Mouse (Mus musculus) ES-E14 (cell line): Measurements from ENCODE around the gene Gm20479. TPM values are rescaled to one million over a fixed set of nuclear protein-coding genes. Genes with fewer than 3 reads are reported as not detected.
A peak's percentile ranks its signal among the peaks of the same experiment; 100 is the strongest.

ENCODE experiments used
- DNase-seq: peaks from one replicate; pipeline ENCODE4 v3.0.0-alpha.2; 2013; ENCODE audit warnings: low read depth, low spot score
- H3K27ac ChIP-seq: 2 replicates; pipeline ENCODE4 v1.5.1; 2012; ENCODE audit warnings: low read depth, mild to moderate bottlenecking, low read length, moderate library complexity, mixed read lengths; ENCODE audit not compliant: poor library complexity, insufficient read depth, severe bottlenecking
- H3K36me3 ChIP-seq: 2 replicates; pipeline ENCODE4 v1.6.1; 2012; ENCODE audit warnings: mild to moderate bottlenecking, low read length, moderate library complexity, mixed read lengths; ENCODE audit not compliant: control insufficient read depth, poor library complexity, insufficient read depth, severe bottlenecking
- H3K4me1 ChIP-seq, 2 experiments: fragments of 150-350 bp in 1 of 2; sonication (generic) in 1 of 2; 2 replicates each; pipeline ENCODE4 v1.6.1; 2012; ENCODE audit warnings: low read length in 2 of 2, mild to moderate bottlenecking in 1 of 2, mixed read lengths in 1 of 2; ENCODE audit not compliant: control insufficient read depth in 2 of 2, insufficient read depth in 2 of 2, poor library complexity in 1 of 2
- H3K4me3 ChIP-seq, 2 experiments: fragments of 150-350 bp in 1 of 2; sonication (generic) in 1 of 2; 2 replicates each; pipeline ENCODE4 v1.5.1; 2012; ENCODE audit warnings: low read length in 2 of 2, low read depth in 1 of 2, mild to moderate bottlenecking in 1 of 2, mixed read lengths in 1 of 2; ENCODE audit not compliant: insufficient read depth in 1 of 2, poor library complexity in 1 of 2, severe bottlenecking in 1 of 2
- H3K9ac ChIP-seq: 2 replicates; pipeline ENCODE4 v1.6.1; 2012; ENCODE audit warnings: low read depth, mild to moderate bottlenecking, low read length, mixed read lengths; ENCODE audit not compliant: poor library complexity, insufficient read depth, severe bottlenecking
- H3K9me3 ChIP-seq: fragments of 150-350 bp; sonication (generic); 2 replicates; pipeline ENCODE4 v1.6.1; 2012; ENCODE audit warnings: low read depth, mild to moderate bottlenecking, low read length; ENCODE audit not compliant: control insufficient read depth, insufficient read depth
- CHD2 ChIP-seq: IDR thresholded peaks from 2 replicates; pipeline ENCODE4 v1.6.1; 2014; ENCODE audit warnings: mild to moderate bottlenecking, low read depth, low read length, inconsistent platforms
- HCFC1 ChIP-seq: IDR thresholded peaks from 2 replicates; pipeline ENCODE4 v1.6.1; 2012; ENCODE audit warnings: low read length, inconsistent platforms, borderline replicate concordance; ENCODE audit not compliant: insufficient read depth
- MAFK ChIP-seq: IDR thresholded peaks from 2 replicates; pipeline ENCODE4 v1.6.1; 2014; ENCODE audit warnings: mild to moderate bottlenecking, low read depth, low read length, inconsistent platforms; ENCODE audit not compliant: insufficient read depth
- ZC3H11A ChIP-seq: IDR thresholded peaks from 2 replicates; pipeline ENCODE4 v1.6.1; 2012; ENCODE audit warnings: low read depth, mild to moderate bottlenecking, inconsistent platforms, low read length, borderline replicate concordance
- ZNF384 ChIP-seq: IDR thresholded peaks from 2 replicates; pipeline ENCODE4 v1.6.1; 2012; ENCODE audit warnings: low read depth, low read length, inconsistent platforms
- in situ Hi-C, 2 experiments: fragments of 600-800 bp; cut with MboI; formaldehyde crosslinking; loops; one replicate each; pipeline ENCODE4 v1.15.1; 2025; ENCODE audit warnings: low sequenced_read_pairs in 2 of 2, inconsistent platforms in 1 of 2; ENCODE audit not compliant: unreplicated experiment in 2 of 2
- total RNA-seq: library from RNA; depleted of rRNA; stranded (reverse); fragments of 300-350 nt; gene quantifications from 2 replicates; pipeline ENCODE4 v1.2.3, GENCODE M21; 2012; rRNA removed

The Gm20479 gene
- total RNA-seq, 1 experiment: 1.5 TPM

DNA sequence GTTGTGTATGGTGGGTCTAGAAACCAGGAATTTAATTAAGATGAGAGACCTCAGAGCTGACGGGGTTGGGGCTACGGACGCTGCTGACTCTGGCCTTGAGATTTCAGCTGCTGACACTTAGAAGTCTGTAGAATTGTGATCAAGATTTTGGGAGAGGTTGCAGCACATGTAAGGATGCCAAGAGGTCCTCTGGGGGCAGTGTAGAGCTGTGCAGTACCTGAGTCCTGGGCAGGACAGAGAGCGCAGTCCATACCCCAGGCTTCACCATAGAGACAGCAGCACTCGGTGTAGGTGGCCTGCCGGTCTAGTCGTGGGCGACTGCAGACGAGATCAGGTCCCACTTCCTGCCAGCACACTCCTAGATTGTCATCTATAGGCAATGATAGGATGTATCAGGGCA lies 49.7 kb downstream of the Gm20479 start:
- peak overlapping the region; percentile 72 for H3K9ac ChIP-seq
- no peaks in the 10 kb centered on the region for H3K9me3 ChIP-seq
- H3K27ac ChIP-seq: peak overlapping the region; percentile 97
- H3K4me1 ChIP-seq: peaks cover 8 to 16% of the 10 kb centered on the region in 2 experiments
- in situ Hi-C loops: no loop called here
- no peak for DNase-seq
- H3K36me3 ChIP-seq: peaks cover 14% of the 10 kb centered on the region
- peak overlapping the region in 1 of 2 experiments; percentile 57; a peak in 2 of 4 replicates for H3K4me3 ChIP-seq
- TF ChIP-seq ZNF384: no peak
- no peak for TF ChIP-seq CHD2
- TF ChIP-seq HCFC1: no peak
- no peak for TF ChIP-seq ZC3H11A
- no peak for TF ChIP-seq MAFK

DNA sequence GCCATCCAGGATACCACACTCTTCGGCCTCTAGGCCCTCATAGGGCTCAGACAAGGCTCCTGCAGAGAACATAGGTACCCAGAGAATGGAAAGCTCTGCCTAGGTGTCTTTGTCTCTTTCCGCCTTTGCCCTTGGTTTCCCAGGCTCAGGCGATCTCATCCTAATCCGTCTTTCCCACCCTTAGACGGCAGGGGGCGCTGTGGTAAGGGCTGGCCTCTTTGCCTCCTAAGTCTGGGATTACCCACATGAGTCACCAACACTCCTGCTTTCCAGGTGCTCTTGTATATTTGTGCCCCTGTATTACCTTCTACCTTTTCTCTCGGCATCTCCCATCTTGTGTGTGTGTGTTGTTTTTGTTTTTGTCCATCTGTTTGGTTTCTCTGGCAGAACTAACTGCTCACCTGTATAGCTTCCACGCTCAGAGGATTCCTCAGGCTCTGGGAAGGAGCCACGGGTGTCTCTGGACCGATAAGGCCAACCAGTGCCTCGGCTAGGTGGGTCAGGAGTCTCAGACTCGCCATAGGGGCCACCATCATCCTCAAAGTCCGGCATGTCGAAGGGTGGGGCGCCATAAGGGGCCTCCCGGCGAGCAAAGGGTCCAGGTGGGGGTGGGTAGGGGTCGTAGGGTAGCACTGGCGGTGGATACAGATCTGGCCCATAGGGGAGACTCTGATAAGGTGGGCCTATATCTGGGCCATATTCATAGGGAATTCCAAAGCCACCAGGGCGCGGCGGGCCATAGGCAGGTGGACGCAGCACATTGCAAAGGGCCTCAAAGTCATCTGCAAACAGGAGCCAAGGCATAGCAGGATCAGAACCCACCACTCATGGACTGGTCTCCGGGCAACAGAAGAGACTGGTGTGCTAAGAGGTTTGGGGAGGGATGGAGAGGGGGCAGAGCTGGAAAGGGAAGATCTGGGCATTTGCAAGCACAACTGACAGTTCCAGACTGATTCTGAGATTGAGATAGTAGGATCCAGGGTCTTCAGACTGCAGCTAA lies 50.8 kb downstream of the Gm20479 start:
- peak overlapping the region; percentile 23 to 61; a peak in 2 of 4 replicates for H3K4me3 ChIP-seq
- peaks cover 7 to 18% of the 10 kb centered on the region in 2 experiments for H3K4me1 ChIP-seq
- H3K36me3 ChIP-seq: peaks cover 14% of the 10 kb centered on the region
- no peaks in the 10 kb centered on the region for H3K9me3 ChIP-seq
- peak; percentile 91 for DNase-seq
- peak overlapping the region; percentile 86 for H3K27ac ChIP-seq
- TF ChIP-seq ZC3H11A (peak; percentile 47; the same call in 1 of the 2 replicates), ZNF384 (no peak; the same call in 1 of the 2 replicates), HCFC1 (no peak), CHD2 (no peak), MAFK (no peak)
- peak overlapping the region; percentile 71 for H3K9ac ChIP-seq
- in situ Hi-C loops: no loop called here

DNA sequence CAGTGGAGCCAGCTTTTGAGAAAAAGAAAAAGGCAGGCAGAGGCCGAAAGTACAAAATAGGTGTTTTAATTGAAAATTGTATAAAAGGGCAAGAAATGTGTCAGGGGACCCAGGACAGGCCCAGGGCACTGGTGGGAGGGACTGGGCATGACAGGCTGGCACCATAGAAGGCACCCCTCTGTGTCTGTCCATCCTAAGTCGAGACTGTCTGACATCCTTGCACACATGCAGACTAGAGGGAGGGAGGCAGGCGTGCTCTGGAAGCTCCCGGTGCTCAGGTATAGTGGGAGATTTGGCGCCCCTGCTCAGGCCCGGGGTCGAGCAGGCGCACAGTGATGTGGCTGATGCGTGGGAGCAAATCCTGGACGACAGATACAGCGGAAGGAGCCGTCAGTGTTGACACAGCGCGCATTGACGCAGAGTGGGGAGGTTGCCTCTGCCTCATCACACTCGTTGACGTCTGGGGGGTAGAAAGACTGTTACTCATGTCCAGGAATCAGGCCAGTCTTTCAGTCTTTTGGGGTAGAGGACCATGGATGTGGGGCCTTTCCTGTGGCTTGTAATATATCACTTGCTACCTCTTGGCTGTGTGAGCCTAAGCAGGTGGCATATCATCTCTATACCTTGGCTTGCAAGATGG lies 52.0 kb downstream of the Gm20479 start:
- Histone ChIP-seq H3K27ac (peak overlapping the region; percentile 20; the same call in 1 of the 2 replicates), H3K9me3 (no peaks in the 10 kb centered on the region), H3K36me3 (peaks cover 14% of the 10 kb centered on the region), H3K4me3 (no peak overlapping the region), H3K4me1 (peaks cover 7 to 16% of the 10 kb centered on the region in 2 experiments), H3K9ac (0 out of 2 replicates have a peak overlapping the region, but pooled peaks have one; percentile 13)
- in situ Hi-C loops: no loop called here
- no peak for DNase-seq
- TF ChIP-seq CHD2 (no peak), ZC3H11A (no peak), ZNF384 (no peak), MAFK (no peak), HCFC1 (no peak)

Other genes with a start within 250 kb of the Gm20479 start
- gene Cyp2f2, start 237.5 kb downstream of the Gm20479 start, total RNA-seq: not detected in 2 replicates
- gene Cyp2t4, start 203.7 kb downstream of the Gm20479 start, total RNA-seq: 0.32 and 0.58 TPM in 2 replicates
- gene Egln2, start 190.6 kb downstream of the Gm20479 start, total RNA-seq: 53.4 and 56.3 TPM in 2 replicates
- gene Rab4b, start 178.5 kb downstream of the Gm20479 start, total RNA-seq: 28.3 and 44.2 TPM in 2 replicates
- 1.3 TPM in 1 of 2 replicates, not detected in the other for gene Gm21983, start 176.3 kb downstream of the Gm20479 start, total RNA-seq
- gene Mia, start 176.3 kb downstream of the Gm20479 start, total RNA-seq: 12.5 and 36.3 TPM in 2 replicates
- 10.4 and 12.0 TPM in 2 replicates for gene BC024978, start 161.6 kb downstream of the Gm20479 start, total RNA-seq
- 113 and 129 TPM in 2 replicates for gene Snrpa, start 161.1 kb downstream of the Gm20479 start, total RNA-seq
- 10.5 and 12.6 TPM in 2 replicates for gene Itpkc, start 128.8 kb downstream of the Gm20479 start, total RNA-seq
- gene Coq8b, start 124.4 kb downstream of the Gm20479 start, total RNA-seq: 12.8 and 18.3 TPM in 2 replicates
- 11.9 and 14.1 TPM in 2 replicates for gene Numbl, start 99.0 kb downstream of the Gm20479 start, total RNA-seq
- gene Ltbp4, start 19.7 kb downstream of the Gm20479 start, total RNA-seq: 65.8 and 114 TPM in 2 replicates
- gene Shkbp1, start 1.4 kb downstream of the Gm20479 start, total RNA-seq: 28.8 and 45.5 TPM in 2 replicates
- gene Sptbn4, start 90.3 kb upstream of the Gm20479 start, total RNA-seq: 9.1 and 18.6 TPM in 2 replicates
- gene Blvrb, start 90.6 kb upstream of the Gm20479 start, total RNA-seq: 22.0 and 29.6 TPM in 2 replicates
- 5.4 and 6.2 TPM in 2 replicates for gene Sertad3, start 116.3 kb upstream of the Gm20479 start, total RNA-seq
- gene Sertad1, start 129.5 kb upstream of the Gm20479 start, total RNA-seq: 13.1 and 25.1 TPM in 2 replicates
- 10.0 TPM in 2 replicates for gene Prx, start 141.9 kb upstream of the Gm20479 start, total RNA-seq
- 1.7 and 2.1 TPM in 2 replicates for gene Hipk4, start 165.8 kb upstream of the Gm20479 start, total RNA-seq
- 77.9 and 128 TPM in 2 replicates for gene Pld3, start 195.8 kb upstream of the Gm20479 start, total RNA-seq
- gene 2310022A10Rik, start 195.8 kb upstream of the Gm20479 start, total RNA-seq: 12.6 and 15.9 TPM in 2 replicates
- gene Akt2, start 234.1 kb upstream of the Gm20479 start, total RNA-seq: 42.2 and 44.8 TPM in 2 replicates